Mouse (Mus musculus) embryonic facial prominence, embryonic 15.5 days (tissue): ENCODE measurements around the gene Trim37. TPM values are rescaled to one million over a fixed set of nuclear protein-coding genes. Genes with fewer than 3 reads are reported as not detected.

ENCODE experiments used
- ATAC-seq: fragments of 200-750 bp; cut with Nextera tagmentation; 2 replicates; pipeline ENCODE4 v1.8.0; 2017; ENCODE audit warnings: low read depth, moderate TSS enrichment; ENCODE audit not compliant: insufficient number of reproducible peaks, low FRiP score, low TSS enrichment
- H3K27ac ChIP-seq: fragments of 300-500 bp; sonication (generic); replicated peaks from 2 replicates; pipeline ENCODE4 v1.5.1; 2015; ENCODE audit warnings: mild to moderate bottlenecking, inconsistent platforms
- H3K27me3 ChIP-seq: fragments of 300-500 bp; sonication (generic); 2 replicates; pipeline ENCODE4 v1.6.1; 2015; ENCODE audit warnings: inconsistent platforms
- H3K36me3 ChIP-seq: fragments of 300-500 bp; sonication (generic); 2 replicates; pipeline ENCODE4 v1.6.1; 2015; ENCODE audit warnings: mild to moderate bottlenecking, inconsistent platforms
- H3K4me1 ChIP-seq: fragments of 300-500 bp; sonication (generic); 2 replicates; pipeline ENCODE4 v1.6.1; 2015; ENCODE audit warnings: inconsistent platforms
- H3K4me2 ChIP-seq: fragments of 300-500 bp; sonication (generic); replicated peaks from 2 replicates; pipeline ENCODE4 v1.6.1; 2015; ENCODE audit warnings: mild to moderate bottlenecking, inconsistent platforms
- H3K4me3 ChIP-seq: fragments of 300-500 bp; sonication (generic); replicated peaks from 2 replicates; pipeline ENCODE4 v1.5.1; 2015; ENCODE audit warnings: mild to moderate bottlenecking, inconsistent platforms
- H3K9ac ChIP-seq: fragments of 300-500 bp; sonication (generic); 2 replicates; pipeline ENCODE4 v1.6.1; 2015; ENCODE audit warnings: inconsistent platforms
- H3K9me3 ChIP-seq: fragments of 300-500 bp; sonication (generic); replicated peaks from 2 replicates; pipeline ENCODE4 v1.6.1; 2016; ENCODE audit warnings: inconsistent platforms
- WGBS: fragments of 180-500 bp; shearing (Covaris S2); methylation state at CpG from one replicate; pipeline ENCODE4 v1.1.7; 2015; 5-methylcytosine and 5-hydroxymethylcytosine counted together
- polyA plus RNA-seq: library from polyadenylated mRNA; unstranded; fragments of >200 nt; fragmentation: Nextera tagmentation; extraction: Ambion mirVana; gene quantifications from 2 replicates; pipeline ENCODE4 v1.2.1, GENCODE M21; 2015

Gene Trim37
- polyA plus RNA-seq, 1 experiment from 2014 or later = 28.5 TPM

DNA sequence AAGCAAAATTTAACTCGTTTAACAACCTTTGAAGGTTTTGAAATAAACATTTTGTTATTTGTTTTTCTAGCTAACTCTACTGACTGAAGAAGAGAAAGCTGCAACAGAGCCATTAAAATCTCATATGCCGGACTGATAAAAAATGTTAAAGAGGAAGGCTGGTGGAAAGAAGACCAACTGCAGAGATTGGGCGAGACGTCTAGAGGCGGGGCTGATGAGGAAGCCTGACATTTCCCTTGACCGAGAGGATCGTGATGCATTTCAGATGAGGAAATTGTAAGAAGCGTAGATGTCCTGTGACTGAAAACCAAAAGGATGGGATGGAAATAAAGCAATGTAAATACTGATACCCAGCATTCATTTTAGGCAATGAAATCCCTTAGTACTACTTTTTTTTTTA lies 5.0 kb upstream of the Trim37 start:
- Histone ChIP-seq H3K27me3 (no peaks in the 10 kb centered on the region), H3K9ac (no peak overlapping the region), H3K4me1 (peaks cover 7% of the 10 kb centered on the region; the same call in 1 of the 2 replicates), H3K4me2 (no peak overlapping the region), H3K4me3 (no peak overlapping the region), H3K9me3 (no peaks in the 10 kb centered on the region), H3K27ac (no peak overlapping the region), H3K36me3 (peaks cover 59% of the 10 kb centered on the region)
- ATAC-seq = no peak
- WGBS = 77% methylated on average over 8 of the region's 8 CpGs

DNA sequence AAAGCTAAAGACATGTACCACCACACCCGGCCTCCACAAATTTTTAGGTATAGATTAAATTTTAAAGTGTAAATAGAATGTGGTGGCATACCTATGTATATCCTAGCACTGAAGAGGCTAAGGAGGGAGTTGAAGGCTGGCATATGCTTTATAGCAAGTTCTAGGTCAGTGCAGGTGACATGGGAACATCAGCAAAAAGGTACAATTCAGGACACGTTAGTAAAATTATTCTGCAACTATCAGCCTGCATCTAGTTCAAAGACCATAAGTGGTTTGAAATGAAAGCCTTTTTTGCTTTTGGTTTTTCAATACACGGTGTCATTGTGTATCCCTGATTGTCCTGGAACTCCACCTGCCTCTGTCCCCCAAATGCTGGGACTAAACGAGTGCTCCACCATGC lies 1.3 kb upstream of the Trim37 start:
- Histone ChIP-seq H3K27ac (0 out of 2 replicates have a peak overlapping the region, but pooled peaks have one; percentile 87), H3K4me2 (peak overlapping the region; percentile 83), H3K9me3 (no peaks in the 10 kb centered on the region), H3K36me3 (peaks cover 26% of the 10 kb centered on the region), H3K4me3 (peak overlapping the region; percentile 96; the same call in 1 of the 2 replicates), H3K9ac (no peak overlapping the region), H3K27me3 (no peaks in the 10 kb centered on the region), H3K4me1 (peaks cover 7% of the 10 kb centered on the region; the same call in 1 of the 2 replicates)
- no peak for ATAC-seq
- WGBS = 47% methylated on average over 4 of the region's 4 CpGs

DNA sequence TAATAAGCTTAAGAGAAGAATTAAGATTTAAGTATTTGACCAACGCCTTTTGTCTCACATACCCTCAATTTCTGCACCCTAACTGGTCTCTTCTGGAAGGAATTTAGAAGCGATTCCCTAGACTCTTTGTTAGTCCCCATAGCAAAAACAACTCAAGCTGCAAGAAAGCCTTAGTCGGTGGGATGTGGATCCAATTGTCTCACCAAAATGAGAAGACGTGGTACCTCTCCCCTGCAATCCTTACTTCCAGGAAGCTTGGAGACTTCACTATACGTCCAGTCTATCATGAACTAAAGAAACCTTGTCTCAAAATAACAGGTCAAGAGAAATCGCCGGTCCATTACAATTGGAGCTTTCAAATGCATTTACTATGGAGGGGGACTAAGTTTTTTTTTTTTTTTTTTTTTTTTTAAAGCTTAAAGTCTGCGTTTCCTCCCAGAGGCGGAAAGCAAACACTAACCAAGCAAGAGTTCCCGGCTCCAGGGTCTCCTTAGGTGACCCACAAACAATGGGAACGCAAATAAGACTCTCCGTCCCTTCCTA lies 525 bp upstream of the Trim37 start:
- H3K4me3 ChIP-seq = peak overlapping the region; percentile 96
- H3K27ac ChIP-seq = peak overlapping the region; percentile 87
- peak overlapping the region; percentile 40 for H3K9ac ChIP-seq
- ATAC-seq = no peak
- no peaks in the 10 kb centered on the region for H3K27me3 ChIP-seq
- H3K4me1 ChIP-seq = peaks cover 7% of the 10 kb centered on the region; the same call in 1 of the 2 replicates
- H3K36me3 ChIP-seq = peaks cover 20% of the 10 kb centered on the region
- WGBS = 2% methylated on average over 12 of the region's 12 CpGs
- peak overlapping the region; percentile 83 for H3K4me2 ChIP-seq
- H3K9me3 ChIP-seq = no peaks in the 10 kb centered on the region

DNA sequence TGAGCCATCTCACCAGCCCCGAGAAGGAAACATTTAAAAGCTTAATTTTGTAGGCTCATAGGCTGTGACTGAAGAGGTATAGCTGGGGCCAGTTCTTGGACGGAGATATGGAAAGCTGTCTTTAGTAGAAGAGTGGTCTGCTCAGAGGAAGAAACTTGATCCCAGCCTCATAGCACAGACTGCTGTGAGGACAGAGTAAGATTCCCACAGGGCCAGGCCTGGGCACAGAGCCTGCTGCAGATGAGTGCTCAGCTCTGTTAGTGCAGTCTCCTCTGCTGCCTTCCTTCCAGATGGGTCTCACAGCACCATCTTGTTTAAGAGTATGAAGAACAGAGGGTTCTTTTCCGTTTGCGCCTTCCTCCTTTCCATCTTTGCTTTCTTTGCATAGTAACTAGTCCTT lies 9.4 kb downstream of the Trim37 start:
- Histone ChIP-seq H3K36me3 (no peaks in the 10 kb centered on the region; the same call in 1 of the 2 replicates), H3K9ac (no peak overlapping the region), H3K9me3 (no peaks in the 10 kb centered on the region), H3K27me3 (no peaks in the 10 kb centered on the region), H3K4me3 (no peak overlapping the region), H3K4me1 (no peaks in the 10 kb centered on the region), H3K4me2 (no peak overlapping the region), H3K27ac (no peak overlapping the region)
- ATAC-seq = peak; percentile 51; the same call in 1 of the 2 replicates
- 65% methylated on average over 4 of the region's 4 CpGs for WGBS

DNA sequence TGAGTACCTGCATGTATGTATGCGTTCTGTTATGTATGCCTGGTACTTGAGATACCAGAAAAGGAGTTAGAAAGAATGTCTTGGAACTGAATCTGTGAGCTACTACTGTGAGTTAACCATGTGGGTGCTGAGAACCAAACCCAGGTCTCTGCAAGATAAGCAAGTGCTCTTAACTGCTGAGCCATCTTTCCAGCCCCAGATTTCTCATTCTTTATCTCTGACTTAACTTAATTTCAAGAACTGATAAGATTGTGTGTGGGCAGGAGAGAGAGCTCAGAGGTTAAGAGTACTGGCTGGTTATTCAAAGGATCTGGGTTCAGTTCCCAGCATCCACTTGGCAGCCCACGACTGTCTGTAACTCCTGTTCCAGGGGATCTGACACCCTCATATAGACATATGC lies 31.1 kb downstream of the Trim37 start:
- no peaks in the 10 kb centered on the region for H3K27me3 ChIP-seq
- H3K27ac ChIP-seq = no peak overlapping the region
- no peaks in the 10 kb centered on the region for H3K4me1 ChIP-seq
- no peaks in the 10 kb centered on the region for H3K9me3 ChIP-seq
- ATAC-seq = no peak
- H3K36me3 ChIP-seq = peaks cover 11% of the 10 kb centered on the region; the same call in 1 of the 2 replicates
- no peak overlapping the region for H3K9ac ChIP-seq
- no peak overlapping the region for H3K4me3 ChIP-seq
- WGBS = 90% methylated on average over 2 of the region's 2 CpGs
- no peak overlapping the region for H3K4me2 ChIP-seq

DNA sequence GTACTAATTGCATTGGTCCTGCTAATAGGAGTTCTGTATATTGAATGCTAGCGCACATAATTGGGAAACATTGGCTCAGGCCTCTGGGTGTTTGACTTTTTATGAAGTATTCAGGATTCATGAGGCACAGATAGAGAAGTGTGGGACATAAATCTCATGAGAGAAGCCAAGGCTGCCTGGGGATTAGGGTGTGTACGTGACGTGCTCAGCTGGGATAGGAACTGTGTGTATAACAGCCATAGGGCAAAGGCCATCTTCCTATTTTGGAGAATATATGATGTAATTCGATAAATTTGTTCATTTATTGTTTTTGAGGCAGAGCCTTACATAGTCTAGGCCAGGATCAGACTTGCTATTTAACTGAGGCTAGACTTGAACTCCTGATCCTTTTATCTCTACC lies 35.8 kb downstream of the Trim37 start:
- no peaks in the 10 kb centered on the region for H3K27me3 ChIP-seq
- ATAC-seq = no peak

DNA sequence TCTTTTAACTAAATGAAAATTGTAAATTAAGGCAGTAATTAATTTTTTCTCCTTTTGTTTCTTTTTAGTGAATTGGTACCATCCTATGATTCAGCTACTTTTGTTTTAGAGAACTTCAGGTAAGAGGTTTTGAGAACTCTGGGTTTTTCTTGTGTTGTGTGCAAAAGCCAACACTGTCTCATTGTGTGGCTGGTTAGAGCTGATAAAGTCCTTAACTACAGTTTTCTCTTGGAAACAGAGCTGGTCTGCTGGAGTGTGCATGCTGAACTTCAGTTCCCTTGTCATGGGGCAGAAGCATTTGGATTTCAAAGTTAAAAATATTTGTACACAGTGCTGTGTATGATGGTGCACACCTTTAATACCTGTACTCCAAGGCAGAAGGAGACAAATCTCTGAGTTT lies 36.9 kb downstream of the Trim37 start:
- Histone ChIP-seq H3K27ac (no peak overlapping the region), H3K4me1 (no peaks in the 10 kb centered on the region), H3K27me3 (no peaks in the 10 kb centered on the region), H3K9ac (no peak overlapping the region), H3K9me3 (no peaks in the 10 kb centered on the region), H3K4me3 (no peak overlapping the region), H3K36me3 (peaks cover 33% of the 10 kb centered on the region), H3K4me2 (no peak overlapping the region)
- no peak for ATAC-seq

More for the DNA sequence above, 35.8 kb downstream of the Trim37 start:
- H3K9ac ChIP-seq = no peak overlapping the region
- H3K27ac ChIP-seq = no peak overlapping the region
- WGBS = 94% methylated on average over 4 of the region's 4 CpGs
- no peak overlapping the region for H3K4me3 ChIP-seq
- H3K36me3 ChIP-seq = peaks cover 25% of the 10 kb centered on the region
- no peak overlapping the region for H3K4me2 ChIP-seq
- no peaks in the 10 kb centered on the region for H3K4me1 ChIP-seq
- no peaks in the 10 kb centered on the region for H3K9me3 ChIP-seq

DNA sequence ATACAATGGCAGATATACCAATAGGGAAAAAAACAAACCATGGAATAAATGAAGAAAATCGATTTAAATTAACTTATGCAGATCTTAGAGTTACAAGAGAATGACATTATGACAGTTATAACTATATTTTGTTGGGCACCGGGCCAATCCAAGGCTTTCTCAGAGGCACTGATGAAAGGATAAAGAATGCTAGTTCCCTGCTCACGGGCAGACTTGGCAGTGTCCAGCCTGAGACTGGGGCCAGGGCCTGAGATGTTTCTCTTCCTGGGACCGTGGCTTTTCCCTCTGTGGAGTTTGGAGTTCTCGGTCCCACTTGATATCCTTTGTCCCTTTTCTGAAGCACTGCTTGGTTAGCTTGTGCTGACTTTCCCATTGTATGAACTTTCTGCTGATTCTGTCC lies 46.7 kb downstream of the Trim37 start:
- H3K4me1 ChIP-seq = no peaks in the 10 kb centered on the region
- H3K9me3 ChIP-seq = no peaks in the 10 kb centered on the region
- no peak overlapping the region for H3K4me3 ChIP-seq
- H3K36me3 ChIP-seq = peaks cover 8% of the 10 kb centered on the region; the same call in 1 of the 2 replicates
- no peak overlapping the region for H3K27ac ChIP-seq
- no peak overlapping the region for H3K9ac ChIP-seq
- 81% methylated on average over 5 of the region's 5 CpGs for WGBS
- no peak overlapping the region for H3K4me2 ChIP-seq
- H3K27me3 ChIP-seq = no peaks in the 10 kb centered on the region
- no peak for ATAC-seq

DNA sequence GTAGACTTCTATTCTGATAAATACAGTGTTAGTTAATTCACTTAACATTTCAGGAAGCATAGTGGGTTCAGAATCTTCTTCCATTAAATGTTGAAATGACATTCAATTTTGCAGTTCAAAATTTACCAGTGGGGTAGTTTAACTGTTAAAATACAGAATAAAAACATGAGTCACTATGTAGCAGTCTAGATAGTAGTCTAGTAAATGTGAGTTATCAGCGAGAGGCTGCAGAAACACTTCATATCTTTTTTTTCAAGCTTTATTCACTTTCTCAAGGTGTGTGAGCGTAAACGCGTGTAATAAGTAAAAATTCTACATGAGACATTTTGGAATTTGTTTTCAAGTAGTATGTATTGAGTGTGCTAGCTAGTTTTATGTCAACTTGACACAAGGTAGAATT lies 48.2 kb downstream of the Trim37 start:
- no peak overlapping the region for H3K27ac ChIP-seq
- H3K4me3 ChIP-seq = no peak overlapping the region
- H3K4me2 ChIP-seq = no peak overlapping the region
- H3K27me3 ChIP-seq = no peaks in the 10 kb centered on the region
- no peak overlapping the region for H3K9ac ChIP-seq
- no peaks in the 10 kb centered on the region for H3K9me3 ChIP-seq
- H3K36me3 ChIP-seq = peaks cover 4% of the 10 kb centered on the region; the same call in 1 of the 2 replicates
- H3K4me1 ChIP-seq = no peaks in the 10 kb centered on the region
- no peak for ATAC-seq
- WGBS = 99% methylated on average over 4 of the region's 4 CpGs

DNA sequence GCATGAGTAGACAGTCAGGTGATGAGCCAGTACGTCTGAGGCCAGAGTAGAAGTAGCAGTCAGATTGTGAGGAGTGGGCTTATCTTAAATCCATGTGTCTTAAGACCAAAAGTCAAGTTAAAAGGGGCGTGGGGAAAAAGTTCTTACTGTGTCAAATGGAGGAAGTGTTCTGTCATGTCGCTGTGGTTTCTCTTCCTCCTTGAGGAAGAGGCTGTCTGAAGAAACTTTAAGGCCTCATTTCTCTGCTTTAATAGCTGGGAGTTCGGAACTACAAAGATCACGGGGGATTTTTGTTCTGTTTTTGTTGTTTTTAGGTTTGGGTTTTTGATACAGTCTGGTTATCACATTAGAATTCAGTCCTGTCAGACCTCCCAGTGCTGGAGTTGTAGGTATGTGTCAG lies 85.4 kb downstream of the Trim37 start:
- H3K36me3 ChIP-seq = peaks cover 19% of the 10 kb centered on the region; the same call in 1 of the 2 replicates
- no peak overlapping the region for H3K9ac ChIP-seq
- H3K27ac ChIP-seq = no peak overlapping the region
- H3K4me2 ChIP-seq = no peak overlapping the region
- H3K4me3 ChIP-seq = no peak overlapping the region
- no peaks in the 10 kb centered on the region for H3K9me3 ChIP-seq
- ATAC-seq = no peak
- no peaks in the 10 kb centered on the region for H3K4me1 ChIP-seq
- WGBS = 74% methylated on average over 5 of the region's 5 CpGs
- no peaks in the 10 kb centered on the region for H3K27me3 ChIP-seq

DNA sequence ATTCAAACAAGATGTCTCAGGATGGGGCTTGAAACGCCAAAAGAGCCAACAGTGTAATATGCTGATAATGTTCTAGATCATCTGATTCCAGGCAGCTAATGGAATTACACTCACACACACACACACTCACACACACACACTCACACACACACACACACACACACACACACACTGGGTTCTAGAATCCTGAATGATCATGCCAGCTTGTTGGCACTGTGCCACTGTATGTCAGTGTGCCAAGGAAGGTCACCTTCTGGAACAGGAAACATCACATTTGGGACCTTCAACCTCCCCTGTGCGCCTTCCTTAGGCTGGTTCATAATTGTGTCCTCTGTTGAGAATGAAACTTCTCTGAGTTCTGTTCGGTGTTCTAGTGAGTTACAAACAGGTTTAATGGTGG lies 95.8 kb downstream of the Trim37 start:
- Histone ChIP-seq H3K27ac (no peak overlapping the region), H3K36me3 (peaks cover 9% of the 10 kb centered on the region; the same call in 1 of the 2 replicates), H3K4me3 (no peak overlapping the region), H3K4me1 (no peaks in the 10 kb centered on the region), H3K9ac (no peak overlapping the region), H3K4me2 (no peak overlapping the region), H3K9me3 (no peaks in the 10 kb centered on the region), H3K27me3 (no peaks in the 10 kb centered on the region)
- no peak for ATAC-seq
- 79% methylated on average over 3 of the region's 3 CpGs for WGBS

DNA sequence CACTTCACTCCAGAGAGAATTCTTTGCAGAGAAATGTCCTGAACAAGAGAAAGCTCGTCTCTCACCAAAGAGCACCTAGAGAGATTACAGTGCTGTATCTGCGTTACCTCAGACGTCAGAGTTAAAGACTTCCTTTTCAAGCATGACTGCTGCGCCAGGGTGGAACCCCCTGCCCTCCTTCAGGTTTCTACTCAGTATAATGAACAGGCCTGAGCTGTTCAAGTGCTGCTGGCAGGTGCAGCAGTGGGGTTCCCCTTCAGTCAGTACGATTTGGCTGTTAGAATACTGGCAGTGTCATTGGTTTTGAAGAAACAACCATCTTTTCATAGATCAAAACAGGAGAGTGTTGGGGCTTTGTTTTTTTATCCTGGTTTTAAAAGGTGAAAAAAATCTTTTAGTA lies 100.2 kb downstream of the Trim37 start:
- H3K9ac ChIP-seq = no peak overlapping the region
- no peaks in the 10 kb centered on the region for H3K9me3 ChIP-seq
- no peaks in the 10 kb centered on the region for H3K4me1 ChIP-seq
- H3K27ac ChIP-seq = no peak overlapping the region
- no peak for ATAC-seq
- 84% methylated on average over 5 of the region's 5 CpGs for WGBS
- no peaks in the 10 kb centered on the region for H3K27me3 ChIP-seq
- peaks cover 13% of the 10 kb centered on the region; the same call in 1 of the 2 replicates for H3K36me3 ChIP-seq
- H3K4me3 ChIP-seq = no peak overlapping the region
- H3K4me2 ChIP-seq = no peak overlapping the region
